Mouse (Mus musculus) brain, embryonic 14.5 days (tissue): Measurements from ENCODE around the gene Glyat.

Experiments used
- CTCF ChIP-seq: fragments of 200-500 bp; IDR thresholded peaks from 2 replicates; pipeline ENCODE4 v1.5.1; 2012; ENCODE audit warnings: inconsistent platforms, mild to moderate bottlenecking, moderate library complexity, borderline replicate concordance; ENCODE audit not compliant: insufficient read depth, insufficient read length; ENCODE audit errors: extremely low read depth
- POLR2A ChIP-seq: fragments of 200-500 bp; IDR thresholded peaks from 2 replicates; pipeline ENCODE4 v1.6.1; 2012; ENCODE audit warnings: mild to moderate bottlenecking, inconsistent platforms, borderline replicate concordance; ENCODE audit not compliant: poor library complexity, insufficient read depth, insufficient read length, severe bottlenecking; ENCODE audit errors: extremely low read depth

GRCm38 (mm10) chr19:12597073-12597405 lies 36.1 kb upstream of the Glyat start:
- TF ChIP-seq CTCF: no peak
- TF ChIP-seq POLR2A: no peak
